Mouse (Mus musculus) neural tube, embryonic 14.5 days (tissue): ENCODE results near the gene Bicc1. TPM values are rescaled to one million over a fixed set of nuclear protein-coding genes. Genes with fewer than 3 reads are reported as not detected.

Experiments used
- ATAC-seq: fragments of 200-750 bp; cut with Nextera tagmentation; 2 replicates; pipeline ENCODE4 v1.8.0; 2017; ENCODE audit warnings: low read depth, mild to moderate bottlenecking, moderate TSS enrichment, moderate library complexity
- H3K27ac ChIP-seq: fragments of 300-500 bp; sonication (generic); 2 replicates; pipeline ENCODE4 v1.5.1; 2014; ENCODE audit warnings: low read depth, mild to moderate bottlenecking, control low read depth, low read length, moderate library complexity, mixed read lengths
- H3K27me3 ChIP-seq: fragments of 300-500 bp; sonication (generic); 2 replicates; pipeline ENCODE4 v1.6.1; 2014; ENCODE audit warnings: low read length; ENCODE audit not compliant: control insufficient read depth, insufficient read depth
- H3K36me3 ChIP-seq: fragments of 300-500 bp; sonication (generic); 2 replicates; pipeline ENCODE4 v1.6.1; 2014; ENCODE audit warnings: low read length, mixed read lengths; ENCODE audit not compliant: control insufficient read depth, insufficient read depth
- H3K4me1 ChIP-seq: fragments of 300-500 bp; sonication (generic); 2 replicates; pipeline ENCODE4 v1.6.1; 2014; ENCODE audit warnings: low read length; ENCODE audit not compliant: control insufficient read depth, insufficient read depth
- H3K4me2 ChIP-seq: fragments of 300-500 bp; sonication (generic); 2 replicates; pipeline ENCODE4 v1.6.1; 2014; ENCODE audit warnings: mild to moderate bottlenecking, low read depth, low read length, control low read depth
- H3K4me3 ChIP-seq: fragments of 300-500 bp; sonication (generic); 2 replicates; pipeline ENCODE4 v1.5.1; 2014; ENCODE audit warnings: low read depth, low read length, control low read depth, mixed read lengths
- H3K9ac ChIP-seq: fragments of 300-500 bp; sonication (generic); replicated peaks from 2 replicates; pipeline ENCODE4 v1.6.1; 2014; ENCODE audit warnings: low read depth, mild to moderate bottlenecking, control low read depth, low read length, mixed read lengths
- H3K9me3 ChIP-seq: fragments of 300-500 bp; sonication (generic); 2 replicates; pipeline ENCODE4 v1.6.1; 2016; ENCODE audit warnings: low read length; ENCODE audit not compliant: control insufficient read depth
- WGBS: fragments of 180-500 bp; shearing (Covaris S2); extraction: QIAGEN DNeasy Blood & Tissue Kit; methylation state at CpG from one replicate; pipeline ENCODE4 v1.1.7; 2014; 5-methylcytosine and 5-hydroxymethylcytosine counted together
- polyA plus RNA-seq: library from polyadenylated mRNA; unstranded; fragments of >200 nt; fragmentation: Nextera tagmentation; extraction: Ambion mirVana; gene quantifications from 2 replicates; pipeline ENCODE4 v1.2.1, GENCODE M21; 2014

The Bicc1 gene
- polyA plus RNA-seq, 1 experiment from 2014 or later = 2.0 TPM

DNA sequence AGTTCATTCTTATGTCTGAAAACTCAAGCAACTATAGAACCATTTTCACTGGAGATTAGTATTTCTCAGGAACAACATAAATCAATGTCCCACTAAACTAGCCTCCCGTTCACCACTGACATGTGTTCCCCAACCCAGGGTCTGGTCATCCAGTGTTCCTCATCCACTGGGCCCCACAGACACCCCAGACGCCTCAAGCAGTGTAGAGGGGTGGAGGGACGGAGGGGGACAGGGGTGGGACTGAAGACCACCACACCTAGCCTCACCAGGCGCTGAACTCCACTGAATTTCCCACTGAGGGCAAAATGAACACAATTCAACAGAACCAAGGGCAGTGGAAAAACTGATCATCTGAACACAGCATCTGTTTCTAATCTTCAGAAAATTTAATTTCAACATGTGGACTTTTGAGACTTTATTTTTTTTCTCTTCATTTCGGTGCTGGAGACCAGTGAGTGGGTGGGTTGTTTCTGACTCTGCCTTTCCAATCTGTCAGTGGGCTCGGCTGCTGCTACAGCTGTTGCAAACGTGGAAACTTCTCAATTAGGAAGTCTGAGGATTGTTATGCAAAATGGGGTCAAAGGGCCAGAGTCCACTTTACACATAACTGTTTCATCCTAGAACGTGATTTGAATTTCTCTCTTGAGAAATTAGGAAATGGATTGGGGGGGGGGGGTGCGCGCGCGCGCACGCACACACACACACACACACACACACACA, 21.2 kb downstream of the Bicc1 start:
- 68% methylated on average over 12 of the region's 14 CpGs for WGBS

DNA sequence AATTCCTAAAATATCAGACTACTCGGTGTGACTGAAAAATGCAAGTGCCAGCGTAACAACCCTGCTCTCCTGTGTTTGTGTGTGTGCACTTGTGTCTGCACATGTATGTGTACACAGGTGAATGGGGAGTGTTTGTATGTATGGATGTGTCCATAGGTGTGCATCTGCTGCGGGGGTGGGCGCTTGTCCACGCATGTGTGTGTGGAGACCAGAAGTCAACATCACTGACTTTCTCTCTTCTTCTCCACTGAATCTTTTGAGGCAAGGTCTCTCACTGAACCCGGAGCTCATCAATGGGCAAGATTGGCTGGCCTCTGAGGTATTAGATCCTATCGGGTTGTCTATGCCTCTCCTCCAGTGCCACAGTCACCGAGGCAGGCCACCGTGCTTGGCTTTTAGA, 21.9 kb downstream of the Bicc1 start:
- no peak overlapping the region for H3K4me2 ChIP-seq
- no peak overlapping the region for H3K27ac ChIP-seq
- H3K9me3 ChIP-seq = no peaks in the 10 kb centered on the region
- no peak overlapping the region for H3K9ac ChIP-seq
- H3K4me1 ChIP-seq = no peaks in the 10 kb centered on the region
- WGBS = 95% methylated on average over 9 of the region's 9 CpGs
- ATAC-seq = no peak
- H3K27me3 ChIP-seq = no peaks in the 10 kb centered on the region
- H3K36me3 ChIP-seq = no peaks in the 10 kb centered on the region
- H3K4me3 ChIP-seq = no peak overlapping the region

More for the DNA sequence above, 21.2 kb downstream of the Bicc1 start:
- H3K4me1 ChIP-seq = no peaks in the 10 kb centered on the region
- no peaks in the 10 kb centered on the region for H3K36me3 ChIP-seq
- no peak for ATAC-seq
- H3K9ac ChIP-seq = no peak overlapping the region
- no peak overlapping the region for H3K27ac ChIP-seq
- no peaks in the 10 kb centered on the region for H3K9me3 ChIP-seq
- no peak overlapping the region for H3K4me3 ChIP-seq
- no peak overlapping the region for H3K4me2 ChIP-seq
- no peaks in the 10 kb centered on the region for H3K27me3 ChIP-seq

DNA sequence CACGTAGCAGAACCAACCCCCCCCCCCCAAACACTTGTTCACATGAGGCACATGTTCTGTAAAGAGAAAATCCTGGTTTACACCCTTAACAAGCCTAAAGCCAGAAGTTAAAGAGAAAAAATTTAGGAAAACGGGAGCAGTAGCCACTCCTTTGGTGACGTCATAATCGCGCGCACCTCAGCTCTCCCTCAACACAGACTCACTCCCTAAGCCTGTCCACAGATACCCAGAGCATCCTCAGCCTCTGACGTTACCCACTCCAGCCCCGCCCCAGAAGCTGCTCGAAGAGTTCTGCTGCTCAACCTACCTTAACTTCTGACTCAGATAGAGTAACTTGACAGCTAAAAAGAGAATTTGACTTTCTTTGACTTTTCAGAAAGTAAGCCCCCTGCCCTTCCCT, 28.2 kb downstream of the Bicc1 start:
- no peak for ATAC-seq
- H3K4me1 ChIP-seq = no peaks in the 10 kb centered on the region
- 73% methylated on average over 9 of the region's 9 CpGs for WGBS
- no peaks in the 10 kb centered on the region for H3K36me3 ChIP-seq
- no peak overlapping the region for H3K9ac ChIP-seq
- no peak overlapping the region for H3K27ac ChIP-seq
- H3K27me3 ChIP-seq = no peaks in the 10 kb centered on the region
- H3K9me3 ChIP-seq = no peaks in the 10 kb centered on the region
- H3K4me3 ChIP-seq = no peak overlapping the region
- no peak overlapping the region for H3K4me2 ChIP-seq

DNA sequence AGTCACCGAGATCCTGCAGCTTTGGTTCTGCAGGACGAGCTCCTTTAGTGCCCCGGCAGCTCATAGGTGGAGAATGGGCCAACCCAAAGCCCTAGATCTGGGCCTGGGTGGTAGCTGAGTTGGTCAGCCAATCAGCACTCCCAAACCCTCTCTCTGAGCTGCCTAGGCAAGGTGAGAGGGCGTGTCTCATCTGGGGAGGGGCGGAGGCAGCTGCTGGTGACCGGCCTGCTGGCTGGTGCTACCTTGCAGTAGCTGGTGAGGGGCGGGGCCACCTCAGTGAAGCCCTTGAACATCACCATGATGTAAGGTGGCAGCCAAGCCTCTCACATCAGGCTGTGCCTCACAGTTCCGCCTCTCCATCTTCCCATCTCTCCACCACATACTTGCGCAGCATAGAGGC, 29.2 kb downstream of the Bicc1 start:
- 57% methylated on average over 9 of the region's 9 CpGs for WGBS
- Histone ChIP-seq H3K27me3 (no peaks in the 10 kb centered on the region), H3K4me3 (no peak overlapping the region), H3K36me3 (no peaks in the 10 kb centered on the region), H3K9me3 (no peaks in the 10 kb centered on the region), H3K4me1 (no peaks in the 10 kb centered on the region), H3K27ac (no peak overlapping the region), H3K9ac (no peak overlapping the region), H3K4me2 (no peak overlapping the region)
- no peak for ATAC-seq

- H3K27me3 ChIP-seq = no peaks in the 10 kb centered on the region
- H3K4me1 ChIP-seq = no peaks in the 10 kb centered on the region
- H3K4me2 ChIP-seq = no peak overlapping the region
- no peaks in the 10 kb centered on the region for H3K36me3 ChIP-seq
- no peaks in the 10 kb centered on the region for H3K9me3 ChIP-seq
- H3K27ac ChIP-seq = no peak overlapping the region
- WGBS = 48% methylated on average over 8 of the region's 8 CpGs
- no peak overlapping the region for H3K9ac ChIP-seq
- no peak for ATAC-seq
- no peak overlapping the region for H3K4me3 ChIP-seq
Measured at GRCm38 (mm10) chr10:71127951-71128331, 31.6 kb downstream of the Bicc1 start.

- Histone ChIP-seq H3K4me3 (no peak overlapping the region), H3K4me2 (no peak overlapping the region), H3K9ac (no peak overlapping the region), H3K27me3 (no peaks in the 10 kb centered on the region), H3K4me1 (no peaks in the 10 kb centered on the region), H3K9me3 (no peaks in the 10 kb centered on the region), H3K27ac (no peak overlapping the region), H3K36me3 (no peaks in the 10 kb centered on the region)
- ATAC-seq = no peak
- 66% methylated on average over 13 of the region's 13 CpGs for WGBS
Measured at GRCm38 (mm10) chr10:71127278-71127950, 32.1 kb downstream of the Bicc1 start.

- Histone ChIP-seq H3K27ac (no peak overlapping the region), H3K27me3 (no peaks in the 10 kb centered on the region), H3K9me3 (no peaks in the 10 kb centered on the region), H3K9ac (no peak overlapping the region), H3K4me2 (no peak overlapping the region), H3K4me3 (no peak overlapping the region), H3K4me1 (no peaks in the 10 kb centered on the region), H3K36me3 (no peaks in the 10 kb centered on the region)
- ATAC-seq = no peak
- 42% methylated on average over 3 of the region's 3 CpGs for WGBS
Measured at GRCm38 (mm10) chr10:71123974-71124373, 35.5 kb downstream of the Bicc1 start.

- no peak overlapping the region for H3K4me3 ChIP-seq
- WGBS = 87% methylated on average over 4 of the region's 4 CpGs
- ATAC-seq = no peak
- H3K27me3 ChIP-seq = no peaks in the 10 kb centered on the region
- no peaks in the 10 kb centered on the region for H3K36me3 ChIP-seq
- H3K9me3 ChIP-seq = no peaks in the 10 kb centered on the region
- H3K4me2 ChIP-seq = no peak overlapping the region
- H3K9ac ChIP-seq = no peak overlapping the region
- H3K4me1 ChIP-seq = no peaks in the 10 kb centered on the region
- no peak overlapping the region for H3K27ac ChIP-seq
Measured at GRCm38 (mm10) chr10:71123395-71123794, 36.1 kb downstream of the Bicc1 start.

DNA sequence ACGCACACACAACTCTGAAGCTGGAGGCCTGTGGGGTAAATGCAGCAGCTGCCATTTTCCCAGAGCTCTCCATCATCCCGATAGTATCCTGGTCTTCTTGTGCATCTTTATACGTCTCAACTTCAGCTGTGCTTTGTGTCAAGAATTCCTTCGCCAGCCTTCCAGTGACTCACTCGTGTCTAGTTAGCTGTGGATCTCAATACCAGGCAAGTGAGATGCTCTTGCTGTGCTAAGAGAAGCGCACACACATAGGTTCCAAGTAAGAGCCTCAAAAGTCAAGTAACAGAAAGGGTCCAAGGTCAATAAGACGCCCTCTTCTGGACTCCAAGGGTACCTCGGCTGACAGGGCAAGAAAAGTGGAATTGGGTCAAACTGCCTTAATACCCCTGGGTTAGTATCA, 37.0 kb downstream of the Bicc1 start:
- Histone ChIP-seq H3K4me3 (no peak overlapping the region), H3K36me3 (no peaks in the 10 kb centered on the region), H3K9ac (no peak overlapping the region), H3K27ac (no peak overlapping the region), H3K4me1 (no peaks in the 10 kb centered on the region), H3K27me3 (no peaks in the 10 kb centered on the region), H3K4me2 (no peak overlapping the region), H3K9me3 (no peaks in the 10 kb centered on the region)
- ATAC-seq = no peak
- 79% methylated on average over 8 of the region's 8 CpGs for WGBS
